Mouse (Mus musculus) cerebellum, adult 8-10 months (tissue): ENCODE data around the gene Pin4.

Source experiments
- DNase-seq: peaks from one replicate; pipeline ENCODE4 v3.0.0; 2022

Pin4 gene

GRCm38 (mm10) chrX:102157423-102157791 lies 38.2 kb downstream of the Pin4 start:
- DNase-seq: no peak

- no peak for DNase-seq
Measured at GRCm38 (mm10) chrX:102159778-102160177, 40.5 kb downstream of the Pin4 start.

- no peak for DNase-seq
Measured at GRCm38 (mm10) chrX:102160528-102160927, 41.3 kb downstream of the Pin4 start.

GRCm38 (mm10) chrX:102163096-102163495 lies 43.8 kb downstream of the Pin4 start:
- DNase-seq: no peak

- no peak for DNase-seq
Measured at GRCm38 (mm10) chrX:102163529-102163928, 44.3 kb downstream of the Pin4 start.

GRCm38 (mm10) chrX:102166521-102166920 lies 47.3 kb downstream of the Pin4 start:
- no peak for DNase-seq

GRCm38 (mm10) chrX:102166986-102167385 lies 47.7 kb downstream of the Pin4 start:
- no peak for DNase-seq

- no peak for DNase-seq
Measured at GRCm38 (mm10) chrX:102169724-102170123, 50.5 kb downstream of the Pin4 start.

GRCm38 (mm10) chrX:102170135-102170534 lies 50.9 kb downstream of the Pin4 start:
- DNase-seq: no peak

GRCm38 (mm10) chrX:102170900-102171299 lies 51.7 kb downstream of the Pin4 start:
- no peak for DNase-seq

- DNase-seq: no peak
Measured at GRCm38 (mm10) chrX:102175538-102176287, 56.5 kb downstream of the Pin4 start.
